Mouse (Mus musculus) limb, embryonic 11.5 days (tissue): ENCODE results near the gene Cuedc1. TPM values are rescaled to one million over a fixed set of nuclear protein-coding genes. Genes with fewer than 3 reads are reported as not detected.

Experiments
- ATAC-seq: fragments of 200-750 bp; cut with Nextera tagmentation; 2 replicates; pipeline ENCODE4 v1.8.0; 2017; ENCODE audit warnings: low read depth; ENCODE audit not compliant: insufficient number of reproducible peaks, low FRiP score, low TSS enrichment
- DNase-seq: peaks from one replicate; pipeline ENCODE4 v3.0.0-alpha.2; 2015; ENCODE audit warnings: low spot score
- H3K27ac ChIP-seq: fragments of 300-500 bp; sonication (generic); replicated peaks from 2 replicates; pipeline ENCODE4 v1.5.1; 2014; ENCODE audit warnings: low read depth, mild to moderate bottlenecking, low read length
- H3K27me3 ChIP-seq: fragments of 300-500 bp; sonication (generic); 2 replicates; pipeline ENCODE4 v1.6.1; 2014; ENCODE audit warnings: mild to moderate bottlenecking, low read length, mixed read lengths; ENCODE audit not compliant: control insufficient read depth, insufficient read depth
- H3K36me3 ChIP-seq: fragments of 300-500 bp; sonication (generic); 2 replicates; pipeline ENCODE4 v1.6.1; 2014; ENCODE audit warnings: mild to moderate bottlenecking, low read length, moderate library complexity, mixed read lengths; ENCODE audit not compliant: control insufficient read depth, insufficient read depth
- H3K4me1 ChIP-seq: fragments of 300-500 bp; sonication (generic); 2 replicates; pipeline ENCODE4 v1.6.1; 2014; ENCODE audit warnings: low read length, mixed read lengths; ENCODE audit not compliant: control insufficient read depth, insufficient read depth
- H3K4me2 ChIP-seq: fragments of 300-500 bp; sonication (generic); 2 replicates; pipeline ENCODE4 v1.6.1; 2014; ENCODE audit warnings: low read depth, mild to moderate bottlenecking, moderate library complexity; ENCODE audit not compliant: severe bottlenecking
- H3K4me3 ChIP-seq: fragments of 300-500 bp; sonication (generic); 2 replicates; pipeline ENCODE4 v1.5.1; 2014; ENCODE audit warnings: low read depth, low read length
- H3K9ac ChIP-seq: fragments of 300-500 bp; sonication (generic); 2 replicates; pipeline ENCODE4 v1.6.1; 2014; ENCODE audit warnings: mild to moderate bottlenecking, low read length
- H3K9me3 ChIP-seq: fragments of 300-500 bp; sonication (generic); 2 replicates; pipeline ENCODE4 v1.6.1; 2016; ENCODE audit warnings: low read length; ENCODE audit not compliant: control insufficient read depth
- WGBS: fragments of 180-500 bp; shearing (Covaris S2); extraction: QIAGEN DNeasy Blood & Tissue Kit; methylation state at CpG from one replicate; pipeline ENCODE4 v1.1.7; 2014; 5-methylcytosine and 5-hydroxymethylcytosine counted together
- polyA plus RNA-seq: library from polyadenylated mRNA; unstranded; fragments of >200 nt; fragmentation: Nextera tagmentation; extraction: Ambion mirVana; gene quantifications from 2 replicates; pipeline ENCODE4 v1.2.1, GENCODE M21; 2014

Gene Cuedc1
- polyA plus RNA-seq, 1 experiment from 2014 or later, result 14.3 TPM

GRCm38 (mm10) chr11:88107365-88107764, 9.5 kb downstream of the Cuedc1 start:
- H3K4me1 ChIP-seq, result peaks cover 3% of the 10 kb centered on the region
- no peaks in the 10 kb centered on the region for H3K9me3 ChIP-seq
- H3K9ac ChIP-seq, result no peak overlapping the region
- H3K4me2 ChIP-seq, result no peak overlapping the region
- DNase-seq (no peak), ATAC-seq (no peak)
- H3K27ac ChIP-seq, result no peak overlapping the region
- H3K27me3 ChIP-seq, result no peaks in the 10 kb centered on the region
- no peaks in the 10 kb centered on the region for H3K36me3 ChIP-seq
- 82% methylated on average over 4 of the region's 4 CpGs for WGBS
- H3K4me3 ChIP-seq, result no peak overlapping the region

GRCm38 (mm10) chr11:88110031-88110594, 12.3 kb downstream of the Cuedc1 start:
- Histone ChIP-seq H3K4me1 (peaks cover 15% of the 10 kb centered on the region), H3K4me2 (no peak overlapping the region), H3K9me3 (no peaks in the 10 kb centered on the region), H3K9ac (no peak overlapping the region), H3K4me3 (no peak overlapping the region), H3K36me3 (no peaks in the 10 kb centered on the region), H3K27me3 (no peaks in the 10 kb centered on the region), H3K27ac (no peak overlapping the region)
- no peak for DNase-seq
- WGBS, result 70% methylated on average over 8 of the region's 9 CpGs
- no peak for ATAC-seq

GRCm38 (mm10) chr11:88112078-88112477, 14.2 kb downstream of the Cuedc1 start:
- ATAC-seq (no peak), DNase-seq (no peak)
- 48% methylated on average over 13 of the region's 13 CpGs for WGBS
- Histone ChIP-seq H3K9me3 (no peaks in the 10 kb centered on the region), H3K27ac (0 out of 2 replicates have a peak overlapping the region, but pooled peaks have one; percentile 14), H3K27me3 (no peaks in the 10 kb centered on the region), H3K4me2 (no peak overlapping the region), H3K4me3 (no peak overlapping the region), H3K9ac (no peak overlapping the region), H3K4me1 (peaks cover 19% of the 10 kb centered on the region), H3K36me3 (no peaks in the 10 kb centered on the region)

- H3K4me3 ChIP-seq, result no peak overlapping the region
- H3K4me2 ChIP-seq, result no peak overlapping the region
- WGBS, result 81% methylated on average over 7 of the region's 7 CpGs
- no peaks in the 10 kb centered on the region for H3K9me3 ChIP-seq
- no peak for ATAC-seq
- no peak overlapping the region for H3K9ac ChIP-seq
- H3K4me1 ChIP-seq, result peaks cover 23% of the 10 kb centered on the region
- H3K36me3 ChIP-seq, result no peaks in the 10 kb centered on the region
- H3K27ac ChIP-seq, result no peak overlapping the region
- H3K27me3 ChIP-seq, result no peaks in the 10 kb centered on the region
- DNase-seq, result no peak
Observed at GRCm38 (mm10) chr11:88112677-88113333, 14.9 kb downstream of the Cuedc1 start.

GRCm38 (mm10) chr11:88113543-88114271, 15.8 kb downstream of the Cuedc1 start:
- Histone ChIP-seq H3K27ac (peak overlapping the region; percentile 62; the same call in 1 of the 2 replicates), H3K36me3 (no peaks in the 10 kb centered on the region), H3K9me3 (no peaks in the 10 kb centered on the region), H3K27me3 (no peaks in the 10 kb centered on the region), H3K4me1 (peaks cover 32% of the 10 kb centered on the region), H3K9ac (no peak overlapping the region), H3K4me2 (no peak overlapping the region), H3K4me3 (no peak overlapping the region)
- ATAC-seq (no peak), DNase-seq (no peak)
- WGBS, result 45% methylated on average over 6 of the region's 6 CpGs

GRCm38 (mm10) chr11:88114871-88115301, 17.0 kb downstream of the Cuedc1 start:
- no peaks in the 10 kb centered on the region for H3K9me3 ChIP-seq
- H3K36me3 ChIP-seq, result no peaks in the 10 kb centered on the region
- WGBS, result 55% methylated on average over 8 of the region's 8 CpGs
- no peak overlapping the region for H3K4me3 ChIP-seq
- no peaks in the 10 kb centered on the region for H3K27me3 ChIP-seq
- no peak overlapping the region for H3K4me2 ChIP-seq
- ATAC-seq (no peak), DNase-seq (no peak)
- no peak overlapping the region for H3K27ac ChIP-seq
- no peak overlapping the region for H3K9ac ChIP-seq
- H3K4me1 ChIP-seq, result peaks cover 43% of the 10 kb centered on the region

- Histone ChIP-seq H3K4me3 (no peak overlapping the region), H3K9me3 (no peaks in the 10 kb centered on the region), H3K27me3 (no peaks in the 10 kb centered on the region), H3K27ac (no peak overlapping the region), H3K9ac (no peak overlapping the region), H3K4me2 (no peak overlapping the region), H3K4me1 (peaks cover 45% of the 10 kb centered on the region), H3K36me3 (no peaks in the 10 kb centered on the region)
- WGBS, result 90% methylated on average over 6 of the region's 6 CpGs
- ATAC-seq, result no peak
- DNase-seq, result no peak
Observed at GRCm38 (mm10) chr11:88116568-88116967, 18.7 kb downstream of the Cuedc1 start.

- DNase-seq (no peak), ATAC-seq (no peak)
- Histone ChIP-seq H3K9me3 (no peaks in the 10 kb centered on the region), H3K27ac (peak overlapping the region; percentile 78; the same call in 1 of the 2 replicates), H3K9ac (no peak overlapping the region), H3K4me2 (no peak overlapping the region), H3K36me3 (no peaks in the 10 kb centered on the region), H3K27me3 (no peaks in the 10 kb centered on the region), H3K4me3 (no peak overlapping the region), H3K4me1 (peaks cover 45% of the 10 kb centered on the region)
- 59% methylated on average over 10 of the region's 10 CpGs for WGBS
Observed at GRCm38 (mm10) chr11:88117356-88118090, 19.7 kb downstream of the Cuedc1 start.
